Mouse (Mus musculus) telencephalon, adult 2 months (tissue): ENCODE results near the gene Gm21904.
"Not testable (repeated sequence)": the region's sequence is repeated elsewhere in the genome, so short reads cannot be mapped to it uniquely, and the experiment has no call there.

Source experiments
- DNase-seq: peaks from one replicate; pipeline ENCODE4 v3.0.0-alpha.2; 2011; ENCODE audit warnings: low read depth, low spot score

The Gm21904 gene

DNA sequence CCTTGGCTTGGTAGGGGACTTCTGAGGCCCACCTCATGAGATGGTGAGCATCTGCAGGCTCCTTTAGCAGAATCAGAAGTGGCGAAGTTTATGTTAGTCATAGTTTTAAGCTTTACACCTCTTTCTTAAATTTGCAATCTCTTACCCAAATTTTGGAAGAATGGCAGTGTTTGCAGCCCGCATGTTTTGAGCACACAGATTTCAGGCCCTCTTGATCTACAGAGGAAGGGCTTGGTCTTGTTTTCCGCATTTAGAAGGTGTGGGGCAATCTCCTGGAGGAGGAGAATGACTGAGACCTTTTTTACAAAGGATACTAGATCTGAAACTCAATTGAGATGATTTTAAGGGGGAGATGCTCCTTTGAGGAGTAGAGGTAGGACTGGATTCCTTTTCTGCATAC, at the start of gene Gm21904:
TSS of gene Gm21904 (minus strand) at position 101 of the 400 bp plus-strand sequence.
- not testable (repeated sequence) for DNase-seq

DNA sequence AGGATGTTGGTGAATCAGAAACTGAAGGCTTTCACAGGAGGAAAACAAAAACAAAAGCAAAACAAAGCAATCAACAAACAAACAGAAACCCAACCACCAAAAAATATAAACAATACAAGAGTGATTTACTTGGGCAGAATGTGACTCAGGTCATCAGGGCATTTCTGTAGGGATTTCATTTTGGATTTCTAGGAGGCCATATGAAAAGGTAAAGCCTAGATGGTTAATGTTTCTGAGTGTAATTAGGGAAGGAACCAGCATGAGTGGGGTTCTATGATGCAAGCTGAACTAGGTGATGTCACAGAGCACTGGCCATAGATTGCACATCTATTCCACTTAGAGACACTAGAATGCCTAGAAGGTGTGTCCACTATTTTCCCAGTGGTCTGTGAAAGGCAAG, 28.4 kb upstream of the Gm21904 start, which contains the start of the genes Gm20772 and Gm20831:
TSS of gene Gm20772 (plus strand) at position 301 of the 400 bp plus-strand sequence.
TSS of gene Gm20831 (plus strand) at position 301 of the 400 bp plus-strand sequence.
- not testable (repeated sequence) for DNase-seq
